Mouse (Mus musculus): ENCODE measurements around the gene Acsl1. TPM values are rescaled to one million over a fixed set of nuclear protein-coding genes. Genes with fewer than 3 reads are reported as not detected.

The Acsl1 gene
- polyA plus RNA-seq, 1 experiment: not detected

DNA sequence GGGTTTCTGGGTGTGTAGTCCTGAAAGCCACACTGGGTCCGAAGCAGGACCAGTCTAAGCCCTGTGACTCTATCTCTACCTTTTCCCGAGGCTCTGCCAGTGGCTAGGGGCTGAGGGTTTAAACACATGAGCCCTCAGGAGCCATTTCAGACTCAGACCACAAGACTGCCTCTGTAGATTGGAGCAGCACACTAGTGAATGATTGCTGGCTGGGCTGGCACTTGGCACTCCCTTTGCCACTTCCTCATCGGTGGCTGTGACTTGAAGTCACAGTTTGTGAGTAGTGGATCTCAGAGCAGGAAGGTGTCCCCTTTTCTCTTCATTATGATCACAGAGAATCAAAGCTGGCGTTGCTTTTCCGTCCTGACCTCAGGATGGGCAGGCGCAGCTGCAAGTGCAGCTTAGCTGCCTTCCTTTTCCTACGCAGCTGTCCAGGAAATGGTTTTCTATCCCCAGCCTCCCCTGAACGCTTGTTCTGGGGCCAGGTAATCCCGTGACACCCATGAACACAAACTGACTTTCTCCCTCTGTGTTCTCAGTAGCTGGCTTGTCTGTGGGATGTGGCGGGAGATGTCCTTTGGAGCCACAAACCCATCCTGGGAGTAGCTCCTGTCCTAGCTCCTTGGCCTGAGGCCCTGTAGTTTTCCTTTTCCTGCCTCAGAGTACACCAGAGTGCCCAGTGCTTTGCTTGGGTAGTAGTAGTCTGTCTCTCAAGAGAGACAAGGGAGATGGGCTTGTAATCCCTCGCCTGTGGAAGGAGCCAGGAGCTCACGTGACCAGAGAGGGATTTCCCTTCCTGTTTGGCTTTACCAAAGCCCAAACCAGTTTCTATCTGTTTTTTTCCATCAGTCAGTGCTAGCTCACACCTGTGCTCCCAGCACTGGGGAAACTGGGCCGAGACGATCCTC lies 37.9 kb downstream of the Acsl1 start:
- no peak for TF ChIP-seq CTCF (IDR thresholded peaks at IDR 0.05; ENCODE audit: insufficient read depth, low read depth, low read length)
- no peak for TF ChIP-seq POLR2A (IDR thresholded peaks at IDR 0.05; ENCODE audit: insufficient read depth, low read depth, low read length)
- H3K4me1 ChIP-seq (ENCODE audit: control insufficient read depth, insufficient read depth, low read length): no peaks in the 10 kb centered on the region

GRCm38 (mm10) chr8:46509474-46509873 lies 38.6 kb downstream of the Acsl1 start:
- WGBS: 60% methylated on average over 3 of the region's 3 CpGs

More for the DNA sequence above, 37.9 kb downstream of the Acsl1 start:
- no peak overlapping the region for H3K27ac ChIP-seq (ENCODE audit: insufficient read depth, low read depth, low read length)
- no peak overlapping the region for H3K4me3 ChIP-seq (ENCODE audit: insufficient read depth, low read depth, low read length)
- 84% methylated on average over 14 of the region's 14 CpGs for WGBS

GRCm38 (mm10) chr8:46511336-46511735 lies 40.5 kb downstream of the Acsl1 start:
- TF ChIP-seq POLR2A (IDR thresholded peaks at IDR 0.05; ENCODE audit: insufficient read depth, low read depth, low read length): no peak
- TF ChIP-seq CTCF (IDR thresholded peaks at IDR 0.05; ENCODE audit: insufficient read depth, low read depth, low read length): no peak
- WGBS: 80% methylated on average over 9 of the region's 9 CpGs

More at GRCm38 (mm10) chr8:46509474-46509873, 38.6 kb downstream of the Acsl1 start:
- Histone ChIP-seq H3K27ac (ENCODE audit: insufficient read depth, low read depth, low read length) (no peak overlapping the region), H3K4me1 (ENCODE audit: control insufficient read depth, insufficient read depth, low read length) (no peaks in the 10 kb centered on the region), H3K4me3 (ENCODE audit: insufficient read depth, low read depth, low read length) (no peak overlapping the region)
- TF ChIP-seq CTCF (IDR thresholded peaks at IDR 0.05; ENCODE audit: insufficient read depth, low read depth, low read length) (no peak), POLR2A (IDR thresholded peaks at IDR 0.05; ENCODE audit: insufficient read depth, low read depth, low read length) (no peak)

DNA sequence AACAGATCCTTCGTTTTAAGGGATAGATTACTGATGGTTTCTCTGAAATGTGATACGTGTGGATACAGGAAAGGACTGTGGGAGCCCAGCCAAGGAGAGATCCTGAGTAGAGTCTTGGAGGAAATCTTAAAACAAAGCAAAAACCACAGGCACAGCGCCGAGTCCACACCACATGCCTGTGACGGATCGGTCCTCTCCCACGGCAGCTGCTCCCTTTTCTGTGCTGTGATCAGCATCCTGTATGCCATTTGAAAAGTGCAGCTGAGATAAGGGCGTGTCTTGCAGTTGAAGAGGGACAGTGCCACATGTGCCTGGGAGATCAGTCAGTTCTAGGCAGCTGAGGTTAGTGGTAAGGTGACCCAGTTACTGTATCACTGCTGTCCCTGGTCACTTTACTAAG lies 41.7 kb downstream of the Acsl1 start:
- Histone ChIP-seq H3K4me3 (ENCODE audit: insufficient read depth, low read depth, low read length) (no peak overlapping the region), H3K4me1 (ENCODE audit: control insufficient read depth, insufficient read depth, low read length) (no peaks in the 10 kb centered on the region), H3K27ac (ENCODE audit: insufficient read depth, low read depth, low read length) (no peak overlapping the region)
- 75% methylated on average over 8 of the region's 8 CpGs for WGBS
- no peak for TF ChIP-seq POLR2A (IDR thresholded peaks at IDR 0.05; ENCODE audit: insufficient read depth, low read depth, low read length)
- TF ChIP-seq CTCF (IDR thresholded peaks at IDR 0.05; ENCODE audit: insufficient read depth, low read depth, low read length): no peak

More at GRCm38 (mm10) chr8:46511336-46511735, 40.5 kb downstream of the Acsl1 start:
- Histone ChIP-seq H3K4me1 (ENCODE audit: control insufficient read depth, insufficient read depth, low read length) (no peaks in the 10 kb centered on the region), H3K4me3 (ENCODE audit: insufficient read depth, low read depth, low read length) (no peak overlapping the region), H3K27ac (ENCODE audit: insufficient read depth, low read depth, low read length) (no peak overlapping the region)

GRCm38 (mm10) chr8:46514027-46514426 lies 43.2 kb downstream of the Acsl1 start:
- no peak overlapping the region for H3K27ac ChIP-seq (ENCODE audit: insufficient read depth, low read depth, low read length)
- TF ChIP-seq CTCF (IDR thresholded peaks at IDR 0.05; ENCODE audit: insufficient read depth, low read depth, low read length) (no peak), POLR2A (IDR thresholded peaks at IDR 0.05; ENCODE audit: insufficient read depth, low read depth, low read length) (no peak)

GRCm38 (mm10) chr8:46520667-46521066 lies 49.8 kb downstream of the Acsl1 start:
- Histone ChIP-seq H3K4me1 (ENCODE audit: control insufficient read depth, insufficient read depth, low read length) (no peaks in the 10 kb centered on the region), H3K27ac (ENCODE audit: insufficient read depth, low read depth, low read length) (no peak overlapping the region), H3K4me3 (ENCODE audit: insufficient read depth, low read depth, low read length) (no peak overlapping the region)
- TF ChIP-seq POLR2A (IDR thresholded peaks at IDR 0.05; ENCODE audit: insufficient read depth, low read depth, low read length) (no peak), CTCF (IDR thresholded peaks at IDR 0.05; ENCODE audit: insufficient read depth, low read depth, low read length) (no peak)
- 86% methylated on average over 6 of the region's 6 CpGs for WGBS

More at GRCm38 (mm10) chr8:46514027-46514426, 43.2 kb downstream of the Acsl1 start:
- 97% methylated on average over 1 of the region's 1 CpGs for WGBS
- Histone ChIP-seq H3K4me3 (ENCODE audit: insufficient read depth, low read depth, low read length) (no peak overlapping the region), H3K4me1 (ENCODE audit: control insufficient read depth, insufficient read depth, low read length) (no peaks in the 10 kb centered on the region)

DNA sequence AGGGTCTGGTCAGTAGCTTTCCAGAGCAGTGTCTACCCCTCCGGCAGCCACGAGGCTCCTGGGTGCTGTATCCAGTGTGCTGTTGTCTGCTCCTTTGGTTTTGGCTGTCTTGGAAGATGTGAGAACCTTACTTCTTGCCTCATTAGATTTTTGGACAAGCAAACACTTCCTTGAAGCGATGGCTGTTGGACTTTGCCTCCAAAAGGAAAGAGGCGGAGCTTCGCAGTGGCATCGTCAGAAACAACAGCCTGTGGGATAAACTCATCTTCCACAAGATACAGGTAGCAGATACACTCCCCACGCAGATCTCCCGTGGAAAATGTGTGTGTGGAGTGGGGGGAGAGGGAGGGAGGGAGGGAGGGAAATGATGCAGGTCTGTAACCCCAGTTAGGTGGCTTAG lies 55.3 kb downstream of the Acsl1 start:
- no peak overlapping the region for H3K4me3 ChIP-seq (ENCODE audit: insufficient read depth, low read depth, low read length)
- 85% methylated on average over 8 of the region's 8 CpGs for WGBS
- no peak for TF ChIP-seq CTCF (IDR thresholded peaks at IDR 0.05; ENCODE audit: insufficient read depth, low read depth, low read length)
- TF ChIP-seq POLR2A (IDR thresholded peaks at IDR 0.05; ENCODE audit: insufficient read depth, low read depth, low read length): no peak
- no peaks in the 10 kb centered on the region for H3K4me1 ChIP-seq (ENCODE audit: control insufficient read depth, insufficient read depth, low read length)
- H3K27ac ChIP-seq (ENCODE audit: insufficient read depth, low read depth, low read length): no peak overlapping the region

DNA sequence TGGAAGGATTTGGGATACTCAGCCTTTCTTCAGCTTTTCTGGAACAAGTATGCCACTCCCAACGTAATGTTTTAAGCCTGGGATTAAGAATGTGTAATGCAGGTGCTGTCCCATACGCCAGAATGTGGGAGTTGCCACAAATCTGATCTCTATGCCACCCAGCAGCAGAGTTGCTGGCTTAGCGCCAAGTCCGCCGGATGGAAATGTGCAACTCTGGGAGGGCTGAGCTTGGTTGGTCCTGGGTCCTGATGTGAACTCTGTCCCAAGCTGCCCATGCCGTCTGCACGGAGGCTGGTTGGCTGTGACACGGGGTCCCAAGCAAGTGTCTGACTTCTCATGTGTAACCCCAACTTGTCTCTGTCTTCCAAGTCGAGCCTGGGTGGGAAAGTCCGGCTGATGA lies 56.0 kb downstream of the Acsl1 start:
- Histone ChIP-seq H3K4me3 (ENCODE audit: insufficient read depth, low read depth, low read length) (no peak overlapping the region), H3K4me1 (ENCODE audit: control insufficient read depth, insufficient read depth, low read length) (no peaks in the 10 kb centered on the region), H3K27ac (ENCODE audit: insufficient read depth, low read depth, low read length) (no peak overlapping the region)
- TF ChIP-seq POLR2A (IDR thresholded peaks at IDR 0.05; ENCODE audit: insufficient read depth, low read depth, low read length) (no peak), CTCF (IDR thresholded peaks at IDR 0.05; ENCODE audit: insufficient read depth, low read depth, low read length) (no peak)
- 48% methylated on average over 10 of the region's 10 CpGs for WGBS

- H3K27ac ChIP-seq (ENCODE audit: insufficient read depth, low read depth, low read length): no peak overlapping the region
- WGBS: 89% methylated on average over 4 of the region's 4 CpGs
- H3K4me1 ChIP-seq (ENCODE audit: control insufficient read depth, insufficient read depth, low read length): no peaks in the 10 kb centered on the region
- H3K4me3 ChIP-seq (ENCODE audit: insufficient read depth, low read depth, low read length): no peak overlapping the region
- TF ChIP-seq POLR2A (IDR thresholded peaks at IDR 0.05; ENCODE audit: insufficient read depth, low read depth, low read length): no peak
- no peak for TF ChIP-seq CTCF (IDR thresholded peaks at IDR 0.05; ENCODE audit: insufficient read depth, low read depth, low read length)
These were observed 58.7 kb downstream of the Acsl1 start for GRCm38 (mm10) chr8:46529508-46529907.

Data from olfactory bulb, adult 2 months (tissue).